Mouse (Mus musculus) regulatory T cell (primary cell): ENCODE measurements around the gene 4931406C07Rik.
"Not testable (repeated sequence)": the region's sequence is repeated elsewhere in the genome, so short reads cannot be mapped to it uniquely, and the experiment has no call there.

Experiments used
- in situ Hi-C: fragments of 300-600 bp; cut with MboI, MseI; formaldehyde crosslinking; loops from one replicate; pipeline ENCODE4 v1.15.1; 2025; ENCODE audit warnings: high pct_unique_total_duplicates

4931406C07Rik gene

DNA sequence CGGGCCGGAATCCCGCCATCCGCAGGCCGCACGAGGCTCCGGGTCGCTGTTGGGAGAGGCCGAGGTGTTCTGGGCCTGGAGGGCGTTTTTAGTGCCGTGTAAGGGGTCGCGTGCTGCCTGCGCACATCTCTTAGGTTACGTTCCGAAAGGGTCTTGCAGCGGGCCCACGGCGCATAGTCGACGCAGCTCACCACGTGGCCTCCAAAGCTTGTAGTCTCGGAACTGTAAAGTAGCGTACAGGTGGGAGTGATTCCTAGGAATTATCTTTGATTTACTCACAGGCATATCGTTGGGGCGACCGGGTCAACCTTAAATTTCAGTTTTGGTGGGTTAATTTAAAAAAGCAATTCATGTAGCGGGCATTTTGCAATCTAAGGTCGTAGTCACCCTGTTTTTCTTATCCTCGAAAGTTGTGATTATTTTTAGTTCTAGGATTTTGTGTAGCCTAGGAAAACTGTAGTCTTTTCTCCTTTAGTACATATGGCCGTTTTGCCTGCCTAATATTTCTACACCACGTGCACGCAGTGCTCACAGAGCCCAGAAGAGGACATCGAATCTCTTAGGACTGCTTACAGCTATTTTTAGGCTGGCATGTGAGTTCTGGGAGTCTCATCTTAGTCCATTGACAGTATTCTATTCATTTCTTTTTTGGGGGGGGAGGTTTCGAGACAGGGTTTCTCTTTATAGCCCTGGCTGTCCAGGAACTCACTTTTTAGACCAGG is at the start of gene 4931406C07Rik:
4931406C07Rik (minus strand) TSS at position 51 of the 722 bp plus-strand sequence.
- in situ Hi-C loops: no loop called here

DNA sequence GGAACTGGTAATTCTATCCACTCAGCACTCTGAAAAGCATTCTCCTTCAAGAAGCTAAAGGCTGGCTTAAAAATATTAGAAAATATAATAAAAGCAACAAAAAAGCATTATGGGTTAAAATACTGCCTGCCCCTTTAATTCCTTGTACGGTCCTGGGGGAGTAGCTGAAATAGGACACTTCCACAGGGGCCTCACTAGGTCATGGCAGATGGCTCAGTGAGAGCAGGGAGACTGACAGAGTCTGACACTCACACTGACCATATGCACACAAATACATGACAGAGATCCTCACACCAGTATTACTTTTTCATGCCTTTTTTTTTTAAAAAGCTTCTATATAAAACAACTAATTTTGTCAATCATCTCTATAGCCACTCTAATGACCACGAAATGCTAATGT is 43.7 kb upstream of the 4931406C07Rik start:
- in situ Hi-C loops: loop anchor here (25.0 kb wide), 1 partner anchor 538 kb away; no protein-coding TSS in a partner anchor

DNA sequence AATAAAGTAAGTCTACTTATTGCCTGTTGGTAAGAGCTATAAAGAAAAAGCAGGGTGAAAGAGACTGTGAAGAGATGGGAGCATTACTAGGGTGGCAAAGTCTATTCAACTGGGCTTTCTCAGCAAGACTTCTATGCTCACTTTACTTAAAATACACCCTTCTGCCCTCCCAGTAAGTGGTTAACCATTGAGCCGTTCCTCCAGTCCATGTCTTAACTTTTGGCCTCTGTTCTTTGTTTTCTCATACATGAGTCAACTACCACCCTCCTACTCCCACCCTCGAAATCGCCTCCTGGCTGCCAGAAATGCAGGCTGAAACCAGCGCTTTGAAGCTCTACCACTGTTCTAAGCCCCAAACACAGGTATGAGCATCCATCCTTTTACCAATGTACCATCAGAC is 31.5 kb upstream of the 4931406C07Rik start:
- in situ Hi-C loops: loop anchor here (25.0 kb wide), 1 partner anchor 525 kb away; no protein-coding TSS in a partner anchor

DNA sequence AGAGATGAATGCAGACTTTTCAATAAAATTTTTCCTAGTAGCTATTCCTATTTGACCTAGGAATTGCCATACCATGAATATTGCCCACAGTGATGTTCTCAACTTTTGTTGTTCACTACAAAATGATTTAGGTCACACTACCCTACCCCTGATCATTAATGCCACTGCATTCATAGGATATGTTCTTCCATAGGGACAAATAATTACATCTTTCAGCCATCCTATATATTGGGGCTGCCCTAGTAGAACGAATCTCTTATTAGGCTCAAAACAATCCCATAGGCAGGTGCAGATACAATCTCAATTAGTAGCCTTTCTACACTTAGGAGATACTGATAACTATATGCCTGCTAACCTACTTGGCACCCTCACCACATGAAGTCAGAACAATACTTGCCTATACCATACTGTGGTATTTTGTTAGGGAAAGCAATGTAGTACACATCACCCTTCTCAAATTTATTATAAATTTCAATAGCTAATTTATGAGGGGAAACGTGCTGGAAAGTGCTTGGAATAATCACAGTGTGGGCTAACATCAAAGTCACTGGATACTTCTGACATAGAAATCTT is 12.0 kb upstream of the 4931406C07Rik start:
- in situ Hi-C loops: no loop called here

DNA sequence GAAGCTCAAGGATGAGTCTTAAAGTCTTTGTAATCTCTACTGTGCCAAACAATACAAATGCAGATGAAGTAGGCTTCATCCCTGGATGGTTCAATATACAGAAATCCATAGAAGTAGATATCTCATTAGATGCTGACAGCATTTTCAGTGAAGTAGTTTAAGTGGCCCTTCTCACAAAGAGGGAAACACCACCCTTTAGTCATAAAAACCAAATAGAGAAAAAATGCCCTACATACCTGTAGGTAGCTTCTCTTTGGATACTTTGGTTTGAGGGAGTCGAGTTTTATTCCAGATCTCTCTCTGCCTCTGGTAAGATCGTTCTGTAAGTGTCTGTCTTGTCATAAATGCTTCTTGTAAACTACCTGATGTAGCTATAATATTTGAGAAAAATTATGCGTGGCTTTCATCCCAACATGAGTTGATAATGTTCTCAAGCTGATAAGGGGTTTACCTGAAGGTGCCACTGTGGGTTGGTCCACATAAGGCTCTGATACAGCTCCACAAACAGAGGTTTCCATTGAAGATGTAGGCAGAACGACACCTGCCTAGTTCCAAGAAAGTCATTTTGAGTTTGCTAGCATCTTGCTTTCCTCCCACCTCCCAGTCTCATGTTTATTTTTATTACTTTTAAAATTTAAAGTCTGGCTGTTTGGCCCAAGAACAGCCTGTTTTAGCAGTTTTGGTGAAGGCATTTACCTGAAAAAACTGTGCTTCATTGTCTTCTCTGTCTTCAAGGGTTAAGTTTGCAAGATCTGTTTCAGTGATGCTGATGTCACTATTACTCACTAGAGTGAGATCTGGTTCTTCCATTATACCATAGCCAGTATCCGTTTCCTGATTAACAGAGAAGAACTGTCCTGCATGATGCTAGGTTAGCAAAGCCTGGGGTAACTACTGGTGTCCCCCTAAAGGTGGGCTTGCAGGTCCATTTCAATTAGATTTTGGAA is 11.2 kb upstream of the 4931406C07Rik start:
- in situ Hi-C loops: no loop called here

DNA sequence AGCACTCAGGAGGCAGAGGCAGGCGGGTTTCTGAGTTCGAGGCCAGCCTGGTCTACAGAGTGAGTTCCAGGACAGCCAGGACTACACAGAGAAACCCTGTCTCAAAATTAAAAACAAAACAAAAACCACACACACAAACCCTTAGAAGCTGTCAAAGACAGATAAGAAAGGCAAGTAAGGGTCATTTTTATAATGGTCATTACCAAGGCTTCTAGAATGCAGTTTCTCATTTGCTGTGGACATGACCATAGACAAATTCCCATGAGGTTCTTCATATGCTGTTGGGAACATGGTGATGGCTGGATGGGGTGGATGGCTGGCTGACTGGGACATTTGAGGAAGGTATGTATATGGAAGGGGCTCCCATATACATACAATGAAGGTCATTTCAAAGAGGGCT is 10.0 kb upstream of the 4931406C07Rik start:
- in situ Hi-C loops: not testable (repeated sequence)

DNA sequence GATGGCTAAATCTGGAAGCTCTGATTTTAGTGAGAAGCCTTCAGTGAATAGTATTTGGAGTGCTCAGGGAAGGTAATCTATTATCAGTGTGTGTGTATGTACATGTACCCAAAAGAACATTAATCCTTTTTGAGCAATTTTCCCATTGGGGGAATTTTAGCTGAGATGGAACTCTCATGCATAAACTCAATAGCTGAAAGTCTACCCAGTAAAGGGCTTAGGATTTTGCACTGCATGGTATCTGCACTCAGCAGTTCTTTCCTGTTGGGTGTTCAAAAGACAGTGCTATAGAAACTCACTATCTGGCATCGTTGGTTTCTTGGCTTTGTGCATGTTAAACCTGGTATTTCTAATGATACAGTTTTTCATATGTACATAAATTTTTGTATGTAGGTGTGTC is 8.4 kb upstream of the 4931406C07Rik start:
- in situ Hi-C loops: loop anchor here (5.0 kb wide), 1 partner anchor 1492 kb away; no protein-coding TSS in a partner anchor

DNA sequence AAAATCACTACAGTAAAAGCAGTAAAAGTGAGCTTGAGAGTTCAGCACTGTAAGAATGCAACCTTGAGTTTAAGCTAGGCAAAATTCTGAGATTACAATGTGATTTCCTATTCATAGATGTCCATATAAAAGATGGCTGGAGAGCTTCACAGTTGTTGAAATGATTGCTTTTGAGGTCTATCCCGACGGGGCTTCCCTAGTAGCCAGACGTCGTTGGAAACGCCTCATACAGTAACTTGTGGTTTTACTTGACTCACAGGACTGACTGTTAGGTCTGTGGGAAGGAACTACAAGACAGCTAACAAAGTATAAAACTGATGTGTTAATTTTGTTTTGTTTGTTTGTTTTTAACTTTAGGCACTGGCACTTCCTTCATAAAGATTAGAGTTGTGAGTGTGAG is 7.4 kb upstream of the 4931406C07Rik start:
- in situ Hi-C loops: loop anchor here (5.0 kb wide), 1 partner anchor 1491 kb away; no protein-coding TSS in a partner anchor

DNA sequence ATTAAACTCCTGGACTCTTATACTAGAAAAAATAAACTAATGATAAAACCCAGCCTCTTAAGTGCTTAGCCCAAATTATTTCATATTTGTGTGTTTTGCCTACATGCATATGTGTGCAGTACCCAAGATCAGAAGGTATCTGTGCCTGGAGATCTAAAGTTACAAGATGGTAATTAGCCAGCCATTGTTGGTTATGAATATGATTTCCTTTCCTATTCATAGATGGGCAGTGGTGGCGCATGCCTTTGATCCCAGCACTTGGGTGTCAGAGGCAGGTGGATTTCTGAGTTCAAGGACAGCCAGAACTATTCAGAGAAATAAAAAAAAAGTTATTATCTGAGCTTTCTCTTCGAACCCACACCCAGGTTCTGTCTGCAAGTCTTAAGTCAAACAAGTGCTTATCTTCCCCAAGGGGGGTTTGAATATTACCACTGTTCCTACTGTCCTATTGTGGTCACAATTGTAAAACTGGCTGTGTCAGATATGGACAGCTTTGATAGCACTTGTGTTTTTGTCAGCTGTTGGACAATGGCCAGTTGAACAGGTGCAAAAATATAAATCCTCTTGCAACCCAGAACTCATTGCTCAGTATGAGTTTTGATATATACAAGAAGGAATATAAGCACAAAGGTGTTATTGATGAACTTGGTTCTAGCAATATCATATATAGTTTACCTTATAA is 5.9 kb upstream of the 4931406C07Rik start:
- in situ Hi-C loops: loop anchor here (5.0 kb wide), 1 partner anchor 1490 kb away; no protein-coding TSS in a partner anchor

DNA sequence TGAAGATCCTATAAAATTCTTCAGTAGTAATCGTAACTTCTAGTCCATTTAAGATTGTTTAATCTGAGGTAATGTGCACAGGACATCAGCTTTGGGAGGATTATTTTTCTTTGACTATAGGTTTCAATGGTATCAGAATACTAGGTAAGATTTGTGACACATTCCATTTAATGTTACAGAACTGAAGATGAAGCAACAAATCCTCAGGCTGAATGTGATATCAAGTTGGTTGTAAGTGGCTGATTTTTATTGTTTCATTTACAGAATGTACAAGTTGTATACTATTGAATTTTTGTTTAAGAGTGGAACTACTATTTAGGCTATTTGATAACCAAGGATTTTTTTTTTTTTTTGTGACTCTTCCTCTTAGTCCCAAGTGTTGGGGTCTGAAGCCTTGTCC is 3.9 kb upstream of the 4931406C07Rik start:
- in situ Hi-C loops: loop anchor here (5.0 kb wide), 1 partner anchor 1488 kb away; no protein-coding TSS in a partner anchor

DNA sequence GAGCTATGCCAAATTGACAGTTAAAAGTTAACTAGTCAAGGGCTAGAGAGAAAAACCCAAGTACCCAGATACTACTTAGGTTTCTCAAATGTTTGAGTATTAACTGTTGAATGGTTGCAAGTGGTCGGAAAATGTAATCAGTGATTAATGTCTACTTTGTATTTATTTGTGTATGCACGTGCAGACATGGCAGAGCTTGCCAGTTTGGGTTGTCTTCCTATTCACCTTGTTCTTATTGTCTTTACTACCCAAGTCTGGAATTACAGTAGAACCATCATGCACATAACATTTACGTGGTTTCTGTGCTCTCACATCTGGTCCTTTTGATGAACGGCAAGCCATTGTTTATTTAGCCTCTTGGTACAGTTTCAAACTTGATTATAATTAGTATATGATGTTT is 3.2 kb upstream of the 4931406C07Rik start:
- in situ Hi-C loops: no loop called here

DNA sequence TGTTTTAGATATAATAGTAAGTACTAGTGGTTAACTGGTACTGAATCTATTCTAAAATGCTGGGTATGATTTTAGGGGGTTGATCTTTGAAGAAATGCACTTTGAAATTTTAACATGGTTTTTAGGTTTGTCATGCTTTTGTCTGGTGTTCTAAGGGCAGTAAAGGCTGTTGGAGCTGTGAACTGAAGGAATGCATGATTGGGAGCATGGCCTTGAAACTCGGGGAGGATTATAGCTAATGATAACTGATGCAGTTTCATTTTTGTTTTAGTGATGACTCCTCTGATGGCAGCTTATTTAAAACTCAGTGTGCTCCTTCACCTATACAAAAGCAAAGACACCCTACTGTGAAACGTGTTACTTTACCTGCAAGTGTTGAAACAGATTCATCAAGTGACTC is 2.0 kb upstream of the 4931406C07Rik start:
- in situ Hi-C loops: no loop called here

DNA sequence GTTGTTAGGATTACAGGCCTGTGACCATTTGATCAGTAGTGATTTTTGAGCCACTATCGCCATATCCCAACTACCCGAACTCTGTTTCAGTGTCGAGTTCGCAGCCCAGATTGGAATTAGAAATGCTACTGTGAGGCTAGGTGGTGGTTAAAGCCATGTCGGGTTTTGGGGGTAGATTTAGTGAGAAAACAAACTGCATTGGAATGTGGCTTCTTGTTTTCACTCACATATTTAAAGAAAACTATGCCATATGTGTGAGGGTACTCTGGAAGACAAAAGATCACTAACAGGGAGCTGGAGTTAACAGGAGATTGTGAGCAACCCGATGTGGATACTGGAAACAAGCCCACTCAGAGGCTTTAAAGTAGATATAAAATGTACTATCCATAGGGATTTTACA is 1.0 kb upstream of the 4931406C07Rik start:
- in situ Hi-C loops: no loop called here

DNA sequence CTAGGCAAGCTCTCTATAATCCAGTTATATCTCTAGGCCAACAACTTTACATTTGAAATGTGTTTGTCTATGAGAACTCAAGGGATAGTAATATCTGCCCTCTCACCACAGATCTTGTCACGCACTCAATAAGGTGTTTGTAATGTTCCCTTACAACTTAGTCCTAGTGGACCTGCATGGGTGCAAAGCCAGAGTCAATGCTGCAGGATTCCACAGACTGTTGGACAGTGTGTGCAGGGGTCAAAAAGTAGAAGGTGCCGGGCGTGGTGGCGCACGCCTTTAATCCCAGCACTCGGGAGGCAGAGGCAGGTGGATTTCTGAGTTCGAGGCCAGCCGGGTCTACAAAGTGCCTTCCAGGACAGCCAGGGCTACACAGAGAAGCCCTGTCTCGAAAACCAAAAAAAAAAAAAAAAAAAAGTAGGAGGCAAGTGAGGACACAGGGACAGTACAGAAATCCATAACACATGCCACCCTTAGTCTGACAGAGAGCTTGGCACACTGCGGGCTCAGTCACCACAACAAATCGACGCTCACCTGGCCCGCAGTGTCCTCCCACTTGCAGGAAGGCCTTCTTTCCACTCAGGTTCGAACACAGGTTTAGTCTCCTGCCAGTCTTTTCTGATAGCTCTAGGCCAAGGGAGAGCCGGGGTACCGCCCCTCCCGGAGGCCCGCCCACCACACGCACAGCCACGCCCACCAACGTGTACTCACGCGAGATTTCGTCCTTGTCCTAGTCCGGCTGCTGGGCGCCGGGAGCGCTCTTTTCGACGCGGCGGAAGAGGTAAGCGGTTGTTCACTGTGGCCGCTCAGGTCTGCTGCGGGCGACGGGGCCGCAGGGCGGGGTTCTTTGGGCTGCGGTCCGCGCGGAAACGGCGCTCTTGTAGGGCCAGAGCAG is 498 bp downstream of the 4931406C07Rik start, which contains the start of gene Taf1d:
Taf1d (plus strand) TSS at position 712 of the 895 bp plus-strand sequence.
- in situ Hi-C loops: no loop called here

DNA sequence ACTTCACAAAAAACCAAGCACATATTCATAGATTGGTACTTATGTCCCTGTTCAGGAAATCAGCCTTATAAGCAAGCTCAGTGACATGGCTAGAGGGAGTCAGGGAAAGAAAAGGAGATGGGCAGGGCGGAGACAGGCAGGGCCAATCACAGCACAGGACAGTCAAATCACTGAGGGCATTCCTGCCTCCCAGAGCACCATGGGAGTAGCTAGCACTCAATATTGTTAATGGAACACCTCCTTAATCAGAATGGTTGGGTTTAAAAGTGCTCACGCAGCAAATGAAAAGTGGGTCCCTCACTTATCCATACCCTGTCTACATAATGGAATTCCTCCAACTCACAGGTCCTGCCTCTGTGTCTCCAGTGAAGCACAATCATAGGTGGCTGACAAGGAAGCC is 3.4 kb downstream of the 4931406C07Rik start:
- in situ Hi-C loops: no loop called here

DNA sequence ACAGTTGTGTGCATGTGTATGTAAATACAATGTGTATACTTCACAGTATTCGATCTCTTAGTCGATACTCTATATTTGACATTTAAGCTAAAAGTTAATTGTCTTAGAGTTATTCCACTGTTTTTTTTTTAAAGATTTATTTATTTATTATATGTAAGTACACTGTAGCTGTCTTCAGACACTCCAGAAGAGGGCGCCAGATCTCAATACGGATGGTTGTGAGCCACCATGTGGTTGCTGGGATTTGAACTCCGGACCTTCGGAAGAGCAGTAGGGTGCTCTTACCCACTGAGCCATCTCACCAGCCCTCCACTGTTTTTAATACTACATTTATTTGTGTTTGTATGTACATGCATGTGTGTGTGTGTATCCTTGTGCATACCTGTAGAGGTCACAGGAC is 4.2 kb downstream of the 4931406C07Rik start:
- in situ Hi-C loops: not testable (repeated sequence)

DNA sequence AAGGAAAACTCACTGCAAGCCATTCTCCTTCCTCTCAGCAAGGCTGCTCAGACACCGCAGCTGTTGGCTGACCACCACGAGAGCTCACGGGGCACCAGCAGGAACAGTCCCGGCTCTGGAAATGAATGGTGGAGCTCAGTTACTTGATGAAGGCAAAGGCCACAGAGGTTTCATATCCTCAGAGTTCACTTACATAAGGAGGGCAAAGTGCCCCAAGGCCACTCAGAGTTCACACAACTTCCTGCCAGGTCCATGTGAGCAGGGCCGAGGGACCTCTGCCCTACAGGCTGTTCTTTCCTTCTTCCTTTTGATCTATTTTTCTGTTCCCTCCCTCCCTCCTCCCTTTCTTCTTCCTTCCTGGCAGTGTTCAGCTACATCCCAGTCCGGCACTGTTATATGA is 4.8 kb downstream of the 4931406C07Rik start:
- in situ Hi-C loops: no loop called here

DNA sequence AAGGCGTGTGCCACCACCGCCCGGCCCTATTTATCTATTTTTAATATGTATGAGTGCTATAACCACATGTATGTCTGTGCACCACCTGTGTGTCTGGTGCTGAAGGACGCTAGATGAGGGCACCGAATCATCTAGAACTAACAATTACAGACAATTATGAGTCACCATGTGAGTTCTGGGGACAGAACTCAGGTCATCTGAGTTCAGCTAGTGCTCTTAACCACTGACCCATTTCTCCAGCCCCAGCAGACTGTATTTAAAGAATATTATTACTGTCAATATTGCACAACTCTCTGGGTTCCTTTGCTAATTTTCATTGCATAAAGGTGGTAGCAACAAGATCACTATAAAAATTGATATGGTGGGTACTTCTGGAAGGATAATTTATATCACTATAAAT is 6.2 kb downstream of the 4931406C07Rik start:
- in situ Hi-C loops: no loop called here

DNA sequence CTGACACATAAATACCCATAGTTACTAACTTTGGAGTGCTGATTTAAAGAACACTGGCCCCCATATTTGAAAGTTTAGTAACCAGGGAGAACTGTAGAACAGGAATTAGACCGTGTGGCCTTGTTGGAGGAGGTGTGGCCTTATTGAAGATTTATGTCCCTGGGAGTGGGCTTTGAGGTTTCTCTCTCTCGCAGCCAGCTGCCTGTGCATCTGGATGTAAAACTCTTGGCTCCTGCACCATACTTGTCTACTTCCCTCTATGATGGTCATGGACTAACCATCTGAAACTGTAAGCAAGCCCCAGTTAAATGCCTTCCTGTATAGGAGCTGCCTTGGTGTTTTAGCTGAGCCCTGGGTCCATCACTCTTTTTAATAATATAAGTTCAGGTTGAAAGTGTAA is 7.8 kb downstream of the 4931406C07Rik start:
- in situ Hi-C loops: no loop called here

DNA sequence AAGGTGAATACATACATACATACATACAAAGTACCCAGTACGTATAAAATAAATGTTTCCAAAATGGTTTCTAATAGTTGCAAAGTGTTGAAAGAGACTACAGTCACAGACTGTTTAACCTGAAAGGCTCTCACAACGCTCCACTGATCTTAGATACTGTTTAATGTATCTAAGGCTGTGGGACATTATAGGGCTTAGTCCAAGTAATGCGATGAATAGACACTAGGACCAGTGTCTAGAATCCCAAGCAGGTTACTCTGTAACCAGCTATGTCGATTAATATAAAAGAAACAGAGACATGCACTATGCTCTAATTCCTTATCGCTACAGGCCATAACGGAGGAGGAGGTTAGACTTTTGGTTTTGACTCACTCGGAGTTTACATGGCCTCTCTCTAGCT is 9.1 kb downstream of the 4931406C07Rik start:
- in situ Hi-C loops: no loop called here
